Mouse (Mus musculus) c-Kit-positive CD71-positive TER-119-positive erythroid progenitor cells, embryonic 14.5 days (primary cell): ENCODE data around the gene Nupr1.

ENCODE experiments used
- DNase-seq: peaks from one replicate; pipeline ENCODE4 v3.0.0-alpha.2; 2013; ENCODE audit warnings: low spot score

Nupr1 gene

GRCm38 (mm10) chr7:126630824-126631518 lies at the start of gene Nupr1:
Gene Nupr1, minus strand, starts transcription at chr7:126630861.
- no peak for DNase-seq

GRCm38 (mm10) chr7:126679683-126680082 lies 49.0 kb upstream of the Nupr1 start:
- no peak for DNase-seq

- no peak for DNase-seq
Measured at GRCm38 (mm10) chr7:126678545-126679341, 48.1 kb upstream of the Nupr1 start.

GRCm38 (mm10) chr7:126676631-126677220 lies 46.1 kb upstream of the Nupr1 start:
- DNase-seq: no peak

GRCm38 (mm10) chr7:126676207-126676606 lies 45.5 kb upstream of the Nupr1 start, which contains the start of gene Sult1a1:
Gene Sult1a1, minus strand, starts transcription at chr7:126676432.
- no peak for DNase-seq

GRCm38 (mm10) chr7:126675104-126675503 lies 44.4 kb upstream of the Nupr1 start:
- DNase-seq: no peak

GRCm38 (mm10) chr7:126672111-126672510 lies 41.5 kb upstream of the Nupr1 start:
- DNase-seq: no peak

GRCm38 (mm10) chr7:126670152-126670551 lies 39.5 kb upstream of the Nupr1 start:
- DNase-seq: no peak

- no peak for DNase-seq
Measured at GRCm38 (mm10) chr7:126668452-126668851, 37.8 kb upstream of the Nupr1 start.

- no peak for DNase-seq
Measured at GRCm38 (mm10) chr7:126667495-126668090, 36.9 kb upstream of the Nupr1 start.

GRCm38 (mm10) chr7:126665269-126665668 lies 34.6 kb upstream of the Nupr1 start:
- no peak for DNase-seq

GRCm38 (mm10) chr7:126663646-126664045 lies 33.0 kb upstream of the Nupr1 start:
- DNase-seq: no peak

- DNase-seq: no peak
Measured at GRCm38 (mm10) chr7:126659771-126660170, 29.1 kb upstream of the Nupr1 start.

GRCm38 (mm10) chr7:126657522-126657921 lies 26.9 kb upstream of the Nupr1 start:
- DNase-seq: no peak

GRCm38 (mm10) chr7:126655695-126656094 lies 25.0 kb upstream of the Nupr1 start:
- DNase-seq: no peak

GRCm38 (mm10) chr7:126653991-126654390 lies 23.3 kb upstream of the Nupr1 start:
- DNase-seq: no peak

- peak; percentile 54 for DNase-seq
Measured at GRCm38 (mm10) chr7:126650852-126651251, 20.2 kb upstream of the Nupr1 start.

GRCm38 (mm10) chr7:126649231-126650051 lies 18.8 kb upstream of the Nupr1 start, which contains the start of gene Sgf29:
Gene Sgf29, plus strand, starts transcription at chr7:126649309.
- peak; percentile 88 for DNase-seq

GRCm38 (mm10) chr7:126648486-126648885 lies 17.8 kb upstream of the Nupr1 start:
- DNase-seq: no peak

- DNase-seq: no peak
Measured at GRCm38 (mm10) chr7:126645708-126646107, 15.0 kb upstream of the Nupr1 start.

- no peak for DNase-seq
Measured at GRCm38 (mm10) chr7:126644914-126645313, 14.3 kb upstream of the Nupr1 start.

GRCm38 (mm10) chr7:126644345-126644744 lies 13.7 kb upstream of the Nupr1 start:
- no peak for DNase-seq
